Mouse (Mus musculus) monocyte, adult 2 months (primary cell): ENCODE measurements at regions not wholly inside any gene's neighbourhood (a gene's known extent, or its start where the extent isn't known, plus 50 kb on each side); places are given as distances from the start of the nearest gene placed in this dataset.

Experiments used
- DNase-seq, 2 experiments: peaks; one replicate each; pipeline ENCODE4 v3.0.0; 2022; ENCODE audit warnings: low spot score in 2 of 2, low read depth in 1 of 2

- peak; percentile 46 to 79 for DNase-seq
Measured at GRCm38 (mm10) chr13:93243076-93243475, 50.9 kb upstream of the Tent2 start.

- peak; percentile 62 to 72 for DNase-seq
Measured at GRCm38 (mm10) chr13:93248711-93249110, 50.7 kb upstream of the Homer1 start.
